Mouse (Mus musculus): ENCODE measurements around the gene Sgcb.
A peak's percentile ranks its signal among the peaks of the same experiment; 100 is the strongest.
"Not testable (repeated sequence)": the region's sequence is repeated elsewhere in the genome, so short reads cannot be mapped to it uniquely, and the experiment has no call there.

Gene Sgcb

GRCm38 (mm10) chr5:73633141-73633540 is 14.4 kb downstream of the Sgcb start:
- peak; percentile 63 for DNase-seq (ENCODE audit: low spot score)

- no peak for DNase-seq (ENCODE audit: low spot score)
Measured at GRCm38 (mm10) chr5:73632291-73632690, 15.3 kb downstream of the Sgcb start, which contains the start of gene Lrrc66. Gene Lrrc66, minus strand, starts transcription at chr5:73632526.

GRCm38 (mm10) chr5:73631001-73631558 is 16.5 kb downstream of the Sgcb start:
- DNase-seq (ENCODE audit: low spot score), result no peak

- DNase-seq (ENCODE audit: low spot score), result no peak
Measured at GRCm38 (mm10) chr5:73630141-73630540, 17.4 kb downstream of the Sgcb start.

GRCm38 (mm10) chr5:73627991-73628390 is 19.6 kb downstream of the Sgcb start:
- no peak for DNase-seq (ENCODE audit: low spot score)

GRCm38 (mm10) chr5:73627559-73627958 is 20.0 kb downstream of the Sgcb start:
- DNase-seq (ENCODE audit: low spot score), result no peak

- DNase-seq (ENCODE audit: low spot score), result no peak
Measured at GRCm38 (mm10) chr5:73626842-73627241, 20.7 kb downstream of the Sgcb start.

GRCm38 (mm10) chr5:73625505-73625904 is 22.1 kb downstream of the Sgcb start:
- DNase-seq (ENCODE audit: low spot score), result no peak

GRCm38 (mm10) chr5:73618969-73619368 is 28.6 kb downstream of the Sgcb start:
- no peak for DNase-seq (ENCODE audit: low spot score)

- no peak for DNase-seq (ENCODE audit: low spot score)
Measured at GRCm38 (mm10) chr5:73615211-73615610, 32.4 kb downstream of the Sgcb start.

- DNase-seq (ENCODE audit: low spot score), result no peak
Measured at GRCm38 (mm10) chr5:73613296-73613695, 34.3 kb downstream of the Sgcb start.

GRCm38 (mm10) chr5:73611071-73611470 is 36.5 kb downstream of the Sgcb start:
- no peak for DNase-seq (ENCODE audit: low spot score)

GRCm38 (mm10) chr5:73604964-73605363 is 42.6 kb downstream of the Sgcb start:
- no peak for DNase-seq (ENCODE audit: low spot score)

GRCm38 (mm10) chr5:73604542-73604941 is 43.0 kb downstream of the Sgcb start:
- DNase-seq (ENCODE audit: low spot score), result no peak

- no peak for DNase-seq (ENCODE audit: low spot score)
Measured at GRCm38 (mm10) chr5:73602865-73603264, 44.7 kb downstream of the Sgcb start.

- no peak for DNase-seq (ENCODE audit: low spot score)
Measured at GRCm38 (mm10) chr5:73601361-73601763, 46.2 kb downstream of the Sgcb start.

GRCm38 (mm10) chr5:73599991-73600390 is 47.6 kb downstream of the Sgcb start:
- DNase-seq (ENCODE audit: low spot score), result no peak

- DNase-seq (ENCODE audit: low spot score), result no peak
Measured at GRCm38 (mm10) chr5:73598943-73599695, 48.5 kb downstream of the Sgcb start.

GRCm38 (mm10) chr5:73587119-73587518 is 60.5 kb downstream of the Sgcb start:
- no peak for DNase-seq (ENCODE audit: low spot score)

- DNase-seq (ENCODE audit: low spot score), result no peak
Measured at GRCm38 (mm10) chr5:73586597-73586996, 61.0 kb downstream of the Sgcb start.

- DNase-seq (ENCODE audit: low spot score), result no peak
Measured at GRCm38 (mm10) chr5:73585212-73586115, 62.1 kb downstream of the Sgcb start.

- DNase-seq (ENCODE audit: low spot score), result not testable (repeated sequence)
Measured at GRCm38 (mm10) chr5:73584011-73584410, 63.6 kb downstream of the Sgcb start.

Data from lung, postnatal 25 days (tissue).